Mouse (Mus musculus): ENCODE data around the gene Crmp1. TPM values are rescaled to one million over a fixed set of nuclear protein-coding genes. Genes with fewer than 3 reads are reported as not detected.

Gene Crmp1
- total and polyA plus RNA-seq, 3 experiments = not detected

- Histone ChIP-seq H3K36me3 (ENCODE audit: control insufficient read depth in 1 of 2, insufficient read depth in 2 of 2, low read length in 2 of 2) (no peaks in the 10 kb centered on the region), H3K4me1 (ENCODE audit: control insufficient read depth in 1 of 2, insufficient read depth in 2 of 2, low read length in 2 of 2) (no peaks in the 10 kb centered on the region), H3K27ac (ENCODE audit: control insufficient read depth, low read depth, low read length) (no peak overlapping the region), H3K27me3 (ENCODE audit: control insufficient read depth in 1 of 2, insufficient read depth in 2 of 2, low read length in 2 of 2) (no peaks in the 10 kb centered on the region), H3K9ac (ENCODE audit: control insufficient read depth, low read depth, low read length, poor library complexity, severe bottlenecking) (no peak overlapping the region), H3K9me3 (replicated peaks; ENCODE audit: insufficient read depth, low read length) (no peaks in the 10 kb centered on the region), H3K4me3 (ENCODE audit: control insufficient read depth in 1 of 2, insufficient read depth in 1 of 2, low read depth in 2 of 2, low read length in 2 of 2) (no peak overlapping the region), H3K79me2 (ENCODE audit: control insufficient read depth, insufficient read depth, low read length, poor library complexity) (no peaks in the 10 kb centered on the region)
- TF ChIP-seq EP300 (IDR thresholded peaks at IDR 0.05; ENCODE audit: low read depth in 1 of 2, low read length in 2 of 2) = no peak
- no peak for TF ChIP-seq TCF12 (IDR thresholded peaks at IDR 0.05; ENCODE audit: low read depth, low read length)
- peak; percentile 2 to 42 (median 36); a peak in 5 of 6 replicates for TF ChIP-seq CTCF (IDR thresholded peaks at IDR 0.05 in 2 of 3, conservative IDR thresholded peaks at IDR 0.05 in 1 of 3; ENCODE audit: control insufficient read depth in 1 of 3, insufficient read depth in 1 of 3, low read depth in 2 of 3, low read length in 3 of 3, poor library complexity in 1 of 3, severe bottlenecking in 1 of 3)
- DNase-seq (ENCODE audit: low read depth, low spot score) = no peak
These were observed 49.2 kb downstream of the Crmp1 start for GRCm38 (mm10) chr5:37290983-37291382.

GRCm38 (mm10) chr5:37296717-37297116 lies 55.0 kb downstream of the Crmp1 start:
- Histone ChIP-seq H3K9me3 (replicated peaks; ENCODE audit: insufficient read depth, low read length) (no peaks in the 10 kb centered on the region), H3K4me1 (ENCODE audit: control insufficient read depth in 1 of 2, insufficient read depth in 2 of 2, low read length in 2 of 2) (no peaks in the 10 kb centered on the region), H3K36me3 (ENCODE audit: control insufficient read depth in 1 of 2, insufficient read depth in 2 of 2, low read length in 2 of 2) (no peaks in the 10 kb centered on the region), H3K27ac (ENCODE audit: control insufficient read depth, low read depth, low read length) (no peak overlapping the region), H3K79me2 (ENCODE audit: control insufficient read depth, insufficient read depth, low read length, poor library complexity) (no peaks in the 10 kb centered on the region), H3K4me3 (ENCODE audit: control insufficient read depth in 1 of 2, insufficient read depth in 1 of 2, low read depth in 2 of 2, low read length in 2 of 2) (no peak overlapping the region), H3K27me3 (ENCODE audit: control insufficient read depth in 1 of 2, insufficient read depth in 2 of 2, low read length in 2 of 2) (no peaks in the 10 kb centered on the region), H3K9ac (ENCODE audit: control insufficient read depth, low read depth, low read length, poor library complexity, severe bottlenecking) (no peak overlapping the region)
- no peak for DNase-seq (ENCODE audit: low read depth, low spot score)
- no peak for TF ChIP-seq MAZ (IDR thresholded peaks at IDR 0.05; ENCODE audit: low read depth, low read length)
- TF ChIP-seq ETS1 (IDR thresholded peaks at IDR 0.05; ENCODE audit: low read depth, low read length) = no peak
- no peak for TF ChIP-seq JUND (IDR thresholded peaks at IDR 0.05; ENCODE audit: low read depth, low read length)
- TF ChIP-seq TCF12 (IDR thresholded peaks at IDR 0.05; ENCODE audit: low read depth, low read length) = no peak
- TF ChIP-seq CHD1 (IDR thresholded peaks at IDR 0.05; ENCODE audit: low read depth, low read length) = no peak
- TF ChIP-seq SIN3A (IDR thresholded peaks at IDR 0.05; ENCODE audit: low read length) = no peak
- no peak for TF ChIP-seq MEF2A (IDR thresholded peaks at IDR 0.05; ENCODE audit: extremely low read depth, insufficient replicate concordance, low read depth, low read length, poor library complexity, severe bottlenecking)

- H3K36me3 ChIP-seq (ENCODE audit: control insufficient read depth in 1 of 2, insufficient read depth in 2 of 2, low read length in 2 of 2) = no peaks in the 10 kb centered on the region
- no peak overlapping the region for H3K4me3 ChIP-seq (ENCODE audit: control insufficient read depth in 1 of 2, insufficient read depth in 1 of 2, low read depth in 2 of 2, low read length in 2 of 2)
- H3K4me1 ChIP-seq (ENCODE audit: control insufficient read depth in 1 of 2, insufficient read depth in 2 of 2, low read length in 2 of 2) = no peaks in the 10 kb centered on the region
- H3K27me3 ChIP-seq (ENCODE audit: control insufficient read depth in 1 of 2, insufficient read depth in 2 of 2, low read length in 2 of 2) = no peaks in the 10 kb centered on the region
- TF ChIP-seq SMC3 (IDR thresholded peaks at IDR 0.05; ENCODE audit: low read depth, low read length) = peak; percentile 69
- TF ChIP-seq CTCF (IDR thresholded peaks at IDR 0.05 in 2 of 3, conservative IDR thresholded peaks at IDR 0.05 in 1 of 3; ENCODE audit: control insufficient read depth in 1 of 3, insufficient read depth in 1 of 3, low read depth in 2 of 3, low read length in 3 of 3, poor library complexity in 1 of 3, severe bottlenecking in 1 of 3) = peak; percentile 53 to 84 (median 65); a peak in 5 of 6 replicates
- TF ChIP-seq RAD21 (IDR thresholded peaks at IDR 0.05; ENCODE audit: low read depth, low read length) = peak; percentile 59
- TF ChIP-seq MEF2A (IDR thresholded peaks at IDR 0.05; ENCODE audit: extremely low read depth, insufficient replicate concordance, low read depth, low read length, poor library complexity, severe bottlenecking) = no peak
- no peak overlapping the region for H3K9ac ChIP-seq (ENCODE audit: control insufficient read depth, low read depth, low read length, poor library complexity, severe bottlenecking)
- DNase-seq (ENCODE audit: low read depth, low spot score) = peak; percentile 23
- no peaks in the 10 kb centered on the region for H3K79me2 ChIP-seq (ENCODE audit: control insufficient read depth, insufficient read depth, low read length, poor library complexity)
- H3K27ac ChIP-seq (ENCODE audit: control insufficient read depth, low read depth, low read length) = no peak overlapping the region
- H3K9me3 ChIP-seq (replicated peaks; ENCODE audit: insufficient read depth, low read length) = no peaks in the 10 kb centered on the region
These were observed 56.6 kb downstream of the Crmp1 start for GRCm38 (mm10) chr5:37298370-37298769.

All from MEL (cell line).